Mouse (Mus musculus): ENCODE measurements around the gene Zfp296. TPM values are rescaled to one million over a fixed set of nuclear protein-coding genes. Genes with fewer than 3 reads are reported as not detected.
A peak's percentile ranks its signal among the peaks of the same experiment; 100 is the strongest.

Gene Zfp296
- polyA plus RNA-seq, 1 experiment from 2014 or later = 0.22 TPM

- Histone ChIP-seq H3K27ac (ENCODE audit: low read depth, low read length) (no peak overlapping the region), H3K4me1 (replicated peaks; ENCODE audit: control insufficient read depth, insufficient read depth, low read length) (peaks cover 4% of the 10 kb centered on the region; the same call in 1 of the 2 replicates), H3K4me3 (ENCODE audit: low read depth, low read length) (no peak overlapping the region), H3K27me3 (ENCODE audit: control insufficient read depth, insufficient read depth, low read length) (no peaks in the 10 kb centered on the region), H3K4me2 (replicated peaks; ENCODE audit: low read depth, low read length) (no peak overlapping the region), H3K9ac (ENCODE audit: low read depth, low read length) (no peak overlapping the region), H3K9me3 (ENCODE audit: control insufficient read depth, low read length) (no peaks in the 10 kb centered on the region), H3K36me3 (ENCODE audit: control insufficient read depth, insufficient read depth, low read length) (no peaks in the 10 kb centered on the region)
- ATAC-seq (ENCODE audit: low FRiP score) (no peak), DNase-seq (ENCODE audit: low spot score) (no peak)
- WGBS = 84% methylated on average over 3 of the region's 3 CpGs
Observed at GRCm38 (mm10) chr7:19546007-19546406, 31.1 kb upstream of the Zfp296 start.

GRCm38 (mm10) chr7:19547344-19547969, 29.6 kb upstream of the Zfp296 start:
- H3K27ac ChIP-seq (ENCODE audit: low read depth, low read length) = no peak overlapping the region
- H3K4me2 ChIP-seq (replicated peaks; ENCODE audit: low read depth, low read length) = no peak overlapping the region
- H3K9me3 ChIP-seq (ENCODE audit: control insufficient read depth, low read length) = no peaks in the 10 kb centered on the region
- ATAC-seq (ENCODE audit: low FRiP score) = no peak
- no peak overlapping the region for H3K9ac ChIP-seq (ENCODE audit: low read depth, low read length)
- no peak overlapping the region for H3K4me3 ChIP-seq (ENCODE audit: low read depth, low read length)
- H3K36me3 ChIP-seq (ENCODE audit: control insufficient read depth, insufficient read depth, low read length) = no peaks in the 10 kb centered on the region
- H3K4me1 ChIP-seq (replicated peaks; ENCODE audit: control insufficient read depth, insufficient read depth, low read length) = no peaks in the 10 kb centered on the region
- no peak for DNase-seq (ENCODE audit: low spot score)
- 72% methylated on average over 2 of the region's 2 CpGs for WGBS
- no peaks in the 10 kb centered on the region for H3K27me3 ChIP-seq (ENCODE audit: control insufficient read depth, insufficient read depth, low read length)

GRCm38 (mm10) chr7:19549394-19549793, 27.7 kb upstream of the Zfp296 start:
- H3K27ac ChIP-seq (ENCODE audit: low read depth, low read length) = no peak overlapping the region
- H3K36me3 ChIP-seq (ENCODE audit: control insufficient read depth, insufficient read depth, low read length) = no peaks in the 10 kb centered on the region
- no peak overlapping the region for H3K4me3 ChIP-seq (ENCODE audit: low read depth, low read length)
- ATAC-seq (ENCODE audit: low FRiP score) = no peak
- no peak for DNase-seq (ENCODE audit: low spot score)
- H3K9ac ChIP-seq (ENCODE audit: low read depth, low read length) = no peak overlapping the region
- H3K27me3 ChIP-seq (ENCODE audit: control insufficient read depth, insufficient read depth, low read length) = no peaks in the 10 kb centered on the region
- H3K4me2 ChIP-seq (replicated peaks; ENCODE audit: low read depth, low read length) = no peak overlapping the region
- no peaks in the 10 kb centered on the region for H3K9me3 ChIP-seq (ENCODE audit: control insufficient read depth, low read length)
- H3K4me1 ChIP-seq (replicated peaks; ENCODE audit: control insufficient read depth, insufficient read depth, low read length) = no peaks in the 10 kb centered on the region
- WGBS = 92% methylated on average over 10 of the region's 10 CpGs

- DNase-seq (ENCODE audit: low spot score) (no peak), ATAC-seq (ENCODE audit: low FRiP score) (no peak)
- Histone ChIP-seq H3K4me1 (replicated peaks; ENCODE audit: control insufficient read depth, insufficient read depth, low read length) (no peaks in the 10 kb centered on the region), H3K4me3 (ENCODE audit: low read depth, low read length) (no peak overlapping the region), H3K36me3 (ENCODE audit: control insufficient read depth, insufficient read depth, low read length) (no peaks in the 10 kb centered on the region), H3K9ac (ENCODE audit: low read depth, low read length) (no peak overlapping the region), H3K27me3 (ENCODE audit: control insufficient read depth, insufficient read depth, low read length) (no peaks in the 10 kb centered on the region), H3K4me2 (replicated peaks; ENCODE audit: low read depth, low read length) (no peak overlapping the region), H3K9me3 (ENCODE audit: control insufficient read depth, low read length) (no peaks in the 10 kb centered on the region), H3K27ac (ENCODE audit: low read depth, low read length) (no peak overlapping the region)
- 86% methylated on average over 5 of the region's 5 CpGs for WGBS
Observed at GRCm38 (mm10) chr7:19551634-19552033, 25.5 kb upstream of the Zfp296 start.

GRCm38 (mm10) chr7:19552443-19552842, 24.6 kb upstream of the Zfp296 start:
- WGBS = 65% methylated on average over 2 of the region's 2 CpGs
- no peak for DNase-seq (ENCODE audit: low spot score)
- no peak overlapping the region for H3K4me3 ChIP-seq (ENCODE audit: low read depth, low read length)
- no peaks in the 10 kb centered on the region for H3K9me3 ChIP-seq (ENCODE audit: control insufficient read depth, low read length)
- no peaks in the 10 kb centered on the region for H3K36me3 ChIP-seq (ENCODE audit: control insufficient read depth, insufficient read depth, low read length)
- H3K9ac ChIP-seq (ENCODE audit: low read depth, low read length) = no peak overlapping the region
- no peaks in the 10 kb centered on the region for H3K27me3 ChIP-seq (ENCODE audit: control insufficient read depth, insufficient read depth, low read length)
- no peak for ATAC-seq (ENCODE audit: low FRiP score)
- H3K4me2 ChIP-seq (replicated peaks; ENCODE audit: low read depth, low read length) = no peak overlapping the region
- H3K4me1 ChIP-seq (replicated peaks; ENCODE audit: control insufficient read depth, insufficient read depth, low read length) = no peaks in the 10 kb centered on the region
- no peak overlapping the region for H3K27ac ChIP-seq (ENCODE audit: low read depth, low read length)

- Histone ChIP-seq H3K4me3 (ENCODE audit: low read depth, low read length) (no peak overlapping the region), H3K27me3 (ENCODE audit: control insufficient read depth, insufficient read depth, low read length) (no peaks in the 10 kb centered on the region), H3K4me1 (replicated peaks; ENCODE audit: control insufficient read depth, insufficient read depth, low read length) (no peaks in the 10 kb centered on the region), H3K9me3 (ENCODE audit: control insufficient read depth, low read length) (no peaks in the 10 kb centered on the region), H3K9ac (ENCODE audit: low read depth, low read length) (no peak overlapping the region), H3K4me2 (replicated peaks; ENCODE audit: low read depth, low read length) (no peak overlapping the region), H3K27ac (ENCODE audit: low read depth, low read length) (no peak overlapping the region), H3K36me3 (ENCODE audit: control insufficient read depth, insufficient read depth, low read length) (no peaks in the 10 kb centered on the region)
- ATAC-seq (ENCODE audit: low FRiP score) (no peak), DNase-seq (ENCODE audit: low spot score) (no peak)
- WGBS = 88% methylated on average over 1 of the region's 1 CpGs
Observed at GRCm38 (mm10) chr7:19554168-19554567, 22.9 kb upstream of the Zfp296 start.

- Histone ChIP-seq H3K36me3 (ENCODE audit: control insufficient read depth, insufficient read depth, low read length) (no peaks in the 10 kb centered on the region), H3K27ac (ENCODE audit: low read depth, low read length) (no peak overlapping the region), H3K27me3 (ENCODE audit: control insufficient read depth, insufficient read depth, low read length) (no peaks in the 10 kb centered on the region), H3K4me3 (ENCODE audit: low read depth, low read length) (no peak overlapping the region), H3K4me1 (replicated peaks; ENCODE audit: control insufficient read depth, insufficient read depth, low read length) (peaks cover 7% of the 10 kb centered on the region), H3K9me3 (ENCODE audit: control insufficient read depth, low read length) (no peaks in the 10 kb centered on the region), H3K4me2 (replicated peaks; ENCODE audit: low read depth, low read length) (no peak overlapping the region), H3K9ac (ENCODE audit: low read depth, low read length) (no peak overlapping the region)
- DNase-seq (ENCODE audit: low spot score) (no peak), ATAC-seq (ENCODE audit: low FRiP score) (no peak)
- 94% methylated on average over 2 of the region's 2 CpGs for WGBS
Observed at GRCm38 (mm10) chr7:19557086-19557485, 20.0 kb upstream of the Zfp296 start.

GRCm38 (mm10) chr7:19557982-19558900, 18.8 kb upstream of the Zfp296 start:
- Histone ChIP-seq H3K4me1 (replicated peaks; ENCODE audit: control insufficient read depth, insufficient read depth, low read length) (peaks cover 10% of the 10 kb centered on the region), H3K36me3 (ENCODE audit: control insufficient read depth, insufficient read depth, low read length) (no peaks in the 10 kb centered on the region), H3K9ac (ENCODE audit: low read depth, low read length) (no peak overlapping the region), H3K4me2 (replicated peaks; ENCODE audit: low read depth, low read length) (no peak overlapping the region), H3K4me3 (ENCODE audit: low read depth, low read length) (no peak overlapping the region), H3K27ac (ENCODE audit: low read depth, low read length) (no peak overlapping the region), H3K9me3 (ENCODE audit: control insufficient read depth, low read length) (no peaks in the 10 kb centered on the region), H3K27me3 (ENCODE audit: control insufficient read depth, insufficient read depth, low read length) (no peaks in the 10 kb centered on the region)
- DNase-seq (ENCODE audit: low spot score) = no peak
- ATAC-seq (ENCODE audit: low FRiP score) = no peak
- WGBS = 96% methylated on average over 6 of the region's 6 CpGs

- H3K9ac ChIP-seq (ENCODE audit: low read depth, low read length) = no peak overlapping the region
- no peak for ATAC-seq (ENCODE audit: low FRiP score)
Observed at GRCm38 (mm10) chr7:19558965-19559364, 18.1 kb upstream of the Zfp296 start.

More at GRCm38 (mm10) chr7:19558965-19559364, 18.1 kb upstream of the Zfp296 start:
- Histone ChIP-seq H3K4me2 (replicated peaks; ENCODE audit: low read depth, low read length) (no peak overlapping the region), H3K4me1 (replicated peaks; ENCODE audit: control insufficient read depth, insufficient read depth, low read length) (peaks cover 10% of the 10 kb centered on the region), H3K27me3 (ENCODE audit: control insufficient read depth, insufficient read depth, low read length) (no peaks in the 10 kb centered on the region), H3K27ac (ENCODE audit: low read depth, low read length) (no peak overlapping the region), H3K9me3 (ENCODE audit: control insufficient read depth, low read length) (no peaks in the 10 kb centered on the region), H3K36me3 (ENCODE audit: control insufficient read depth, insufficient read depth, low read length) (no peaks in the 10 kb centered on the region), H3K4me3 (ENCODE audit: low read depth, low read length) (no peak overlapping the region; the same call in 1 of the 2 replicates)
- peak; percentile 74 for DNase-seq (ENCODE audit: low spot score)
- 40% methylated on average over 2 of the region's 2 CpGs for WGBS

Measured in hindbrain, embryonic 11.5 days (tissue).